Mouse (Mus musculus): ENCODE data around the gene Chd2.

Chd2 gene

GRCm38 (mm10) chr7:73454113-73454512 lies 87.5 kb downstream of the Chd2 start:
- DNase-seq (ENCODE audit: inconsistent age in 2 of 2, low spot score in 1 of 2): no peak

- DNase-seq (ENCODE audit: inconsistent age in 2 of 2, low spot score in 1 of 2): no peak
Measured at GRCm38 (mm10) chr7:73452187-73452808, 89.3 kb downstream of the Chd2 start.

GRCm38 (mm10) chr7:73451594-73451993 lies 90.0 kb downstream of the Chd2 start:
- DNase-seq (ENCODE audit: inconsistent age in 2 of 2, low spot score in 1 of 2): no peak

- no peak for DNase-seq (ENCODE audit: inconsistent age in 2 of 2, low spot score in 1 of 2)
Measured at GRCm38 (mm10) chr7:73442246-73442645, 99.4 kb downstream of the Chd2 start.

- DNase-seq (ENCODE audit: inconsistent age in 2 of 2, low spot score in 1 of 2): no peak
Measured at GRCm38 (mm10) chr7:73441802-73442201, 99.8 kb downstream of the Chd2 start.

GRCm38 (mm10) chr7:73435685-73436084 lies 105.9 kb downstream of the Chd2 start:
- DNase-seq (ENCODE audit: inconsistent age in 2 of 2, low spot score in 1 of 2): peak in 1 of 2 experiments; percentile 54

GRCm38 (mm10) chr7:73434336-73434677 lies 107.3 kb downstream of the Chd2 start:
- no peak for DNase-seq (ENCODE audit: inconsistent age in 2 of 2, low spot score in 1 of 2)

- no peak for DNase-seq (ENCODE audit: inconsistent age in 2 of 2, low spot score in 1 of 2)
Measured at GRCm38 (mm10) chr7:73433637-73434335, 107.8 kb downstream of the Chd2 start.

GRCm38 (mm10) chr7:73428525-73428924 lies 113.1 kb downstream of the Chd2 start:
- DNase-seq (ENCODE audit: inconsistent age in 2 of 2, low spot score in 1 of 2): no peak

GRCm38 (mm10) chr7:73427794-73428193 lies 113.8 kb downstream of the Chd2 start:
- DNase-seq (ENCODE audit: inconsistent age in 2 of 2, low spot score in 1 of 2): no peak

- no peak for DNase-seq (ENCODE audit: inconsistent age in 2 of 2, low spot score in 1 of 2)
Measured at GRCm38 (mm10) chr7:73426752-73427386, 114.8 kb downstream of the Chd2 start.

GRCm38 (mm10) chr7:73426235-73426634 lies 115.4 kb downstream of the Chd2 start:
- DNase-seq (ENCODE audit: inconsistent age in 2 of 2, low spot score in 1 of 2): peak; percentile 75 to 89

GRCm38 (mm10) chr7:73425451-73425850 lies 116.2 kb downstream of the Chd2 start:
- DNase-seq (ENCODE audit: inconsistent age in 2 of 2, low spot score in 1 of 2): no peak

- peak in 1 of 2 experiments; percentile 55 for DNase-seq (ENCODE audit: inconsistent age in 2 of 2, low spot score in 1 of 2)
Measured at GRCm38 (mm10) chr7:73424705-73425104, 116.9 kb downstream of the Chd2 start.

- DNase-seq (ENCODE audit: inconsistent age in 2 of 2, low spot score in 1 of 2): peak in 1 of 2 experiments; percentile 51
Measured at GRCm38 (mm10) chr7:73424243-73424642, 117.4 kb downstream of the Chd2 start.

- DNase-seq (ENCODE audit: inconsistent age in 2 of 2, low spot score in 1 of 2): peak; percentile 59 to 76
Measured at GRCm38 (mm10) chr7:73423236-73423635, 118.4 kb downstream of the Chd2 start.

- DNase-seq (ENCODE audit: inconsistent age in 2 of 2, low spot score in 1 of 2): peak; percentile 78 to 93
Measured at GRCm38 (mm10) chr7:73422223-73423113, 119.2 kb downstream of the Chd2 start.

GRCm38 (mm10) chr7:73421278-73422015 lies 120.2 kb downstream of the Chd2 start:
- DNase-seq (ENCODE audit: inconsistent age in 2 of 2, low spot score in 1 of 2): no peak

GRCm38 (mm10) chr7:73420827-73421226 lies 120.8 kb downstream of the Chd2 start:
- no peak for DNase-seq (ENCODE audit: inconsistent age in 2 of 2, low spot score in 1 of 2)

GRCm38 (mm10) chr7:73419375-73419774 lies 122.3 kb downstream of the Chd2 start:
- no peak for DNase-seq (ENCODE audit: inconsistent age in 2 of 2, low spot score in 1 of 2)

- no peak for DNase-seq (ENCODE audit: inconsistent age in 2 of 2, low spot score in 1 of 2)
Measured at GRCm38 (mm10) chr7:73414192-73414591, 127.4 kb downstream of the Chd2 start.

Measured in adrenal gland, adult (tissue).